Mouse (Mus musculus): ENCODE data around the gene Sash3. TPM values are rescaled to one million over a fixed set of nuclear protein-coding genes. Genes with fewer than 3 reads are reported as not detected.

Gene Sash3
- total and polyA plus RNA-seq, 3 experiments = 0.31 to 1.2 TPM; not detected in 1

GRCm38 (mm10) chrX:48141481-48141880 lies 4.8 kb upstream of the Sash3 start:
- Histone ChIP-seq H3K36me3 (ENCODE audit: control insufficient read depth in 1 of 2, insufficient read depth in 2 of 2, low read length in 2 of 2) (peaks cover 0 to 23% of the 10 kb centered on the region in 2 experiments; a peak in 2 of 4 replicates), H3K9ac (ENCODE audit: control insufficient read depth, low read depth, low read length, poor library complexity, severe bottlenecking) (peak overlapping the region; percentile 53; the same call in 1 of the 2 replicates), H3K27me3 (ENCODE audit: control insufficient read depth in 1 of 2, insufficient read depth in 2 of 2, low read length in 2 of 2) (no peaks in the 10 kb centered on the region), H3K9me3 (replicated peaks; ENCODE audit: insufficient read depth, low read length) (no peaks in the 10 kb centered on the region), H3K27ac (ENCODE audit: control insufficient read depth, low read depth, low read length) (peak overlapping the region; percentile 91), H3K4me1 (ENCODE audit: control insufficient read depth in 1 of 2, insufficient read depth in 2 of 2, low read length in 2 of 2) (peaks cover 12 to 35% of the 10 kb centered on the region in 2 experiments), H3K4me3 (ENCODE audit: control insufficient read depth in 1 of 2, insufficient read depth in 1 of 2, low read depth in 2 of 2, low read length in 2 of 2) (peak overlapping the region in 1 of 2 experiments; percentile 27; a peak in 3 of 4 replicates), H3K79me2 (ENCODE audit: control insufficient read depth, insufficient read depth, low read length, poor library complexity) (no peaks in the 10 kb centered on the region)
- peak; percentile 70 for DNase-seq (ENCODE audit: low read depth, low spot score)
- TF ChIP-seq ZMIZ1 (IDR thresholded peaks at IDR 0.05; ENCODE audit: low read depth, low read length) = no peak
- TF ChIP-seq TBP (IDR thresholded peaks at IDR 0.05; ENCODE audit: low read depth, low read length) = no peak
- TF ChIP-seq MAZ (IDR thresholded peaks at IDR 0.05; ENCODE audit: low read depth, low read length) = no peak
- TF ChIP-seq MXI1 (IDR thresholded peaks at IDR 0.05; ENCODE audit: low read depth, low read length) = peak; percentile 89
- TF ChIP-seq HCFC1 (IDR thresholded peaks at IDR 0.05; ENCODE audit: low read depth, low read length) = no peak
- TF ChIP-seq CHD1 (IDR thresholded peaks at IDR 0.05; ENCODE audit: low read depth, low read length) = no peak
- TF ChIP-seq GATA1 (IDR thresholded peaks at IDR 0.05; ENCODE audit: low read depth, low read length) = 0 out of 2 replicates have a peak, but pooled peaks have one; percentile 31
- no peak for TF ChIP-seq NRF1 (IDR thresholded peaks at IDR 0.05; ENCODE audit: insufficient read depth, low read depth, low read length, poor library complexity, severe bottlenecking)
- TF ChIP-seq USF1 (IDR thresholded peaks at IDR 0.05; ENCODE audit: low read depth, low read length) = peak; percentile 44; the same call in 1 of the 2 replicates
- TF ChIP-seq JUND (IDR thresholded peaks at IDR 0.05; ENCODE audit: low read depth, low read length) = no peak
- no peak for TF ChIP-seq MAFK (IDR thresholded peaks at IDR 0.05; ENCODE audit: borderline replicate concordance, low read depth, low read length)
- no peak for TF ChIP-seq ZC3H11A (IDR thresholded peaks at IDR 0.05; ENCODE audit: low read depth, low read length)
- no peak for TF ChIP-seq NELFE (IDR thresholded peaks at IDR 0.05; ENCODE audit: low read depth, low read length)
- no peak for TF ChIP-seq E2F4 (IDR thresholded peaks at IDR 0.05; ENCODE audit: borderline replicate concordance, low read depth, low read length)
- TF ChIP-seq USF2 (IDR thresholded peaks at IDR 0.05; ENCODE audit: borderline replicate concordance in 1 of 2, insufficient read depth in 1 of 2, low read depth in 1 of 2, low read length in 2 of 2) = no peak
- TF ChIP-seq CTCF (IDR thresholded peaks at IDR 0.05 in 2 of 3, conservative IDR thresholded peaks at IDR 0.05 in 1 of 3; ENCODE audit: control insufficient read depth in 1 of 3, insufficient read depth in 1 of 3, low read depth in 2 of 3, low read length in 3 of 3, poor library complexity in 1 of 3, severe bottlenecking in 1 of 3) = no peak
- TF ChIP-seq ETS1 (IDR thresholded peaks at IDR 0.05; ENCODE audit: low read depth, low read length) = peak; percentile 88
- TF ChIP-seq SMC3 (IDR thresholded peaks at IDR 0.05; ENCODE audit: low read depth, low read length) = no peak
- TF ChIP-seq MEF2A (IDR thresholded peaks at IDR 0.05; ENCODE audit: extremely low read depth, insufficient replicate concordance, low read depth, low read length, poor library complexity, severe bottlenecking) = no peak
- TF ChIP-seq EP300 (IDR thresholded peaks at IDR 0.05; ENCODE audit: low read depth in 1 of 2, low read length in 2 of 2) = peak in 1 of 2 experiments; percentile 56; a peak in 2 of 4 replicates
- no peak for TF ChIP-seq POLR2AphosphoS5 (IDR thresholded peaks at IDR 0.05; ENCODE audit: borderline replicate concordance, low read depth, low read length)
- no peak for TF ChIP-seq ELF1 (IDR thresholded peaks at IDR 0.05; ENCODE audit: low read depth, low read length)
- no peak for TF ChIP-seq RAD21 (IDR thresholded peaks at IDR 0.05; ENCODE audit: low read depth, low read length)
- TF ChIP-seq ZKSCAN1 (IDR thresholded peaks at IDR 0.05; ENCODE audit: low read depth, low read length) = no peak
- TF ChIP-seq RCOR1 (IDR thresholded peaks at IDR 0.05; ENCODE audit: low read depth, low read length) = 0 out of 2 replicates have a peak, but pooled peaks have one; percentile 16
- no peak for TF ChIP-seq UBTF (IDR thresholded peaks at IDR 0.05; ENCODE audit: borderline replicate concordance, insufficient read depth, low read depth, low read length)
- peak; percentile 73 for TF ChIP-seq MAX (IDR thresholded peaks at IDR 0.05; ENCODE audit: low read length)
- no peak for TF ChIP-seq KAT2A (conservative IDR thresholded peaks at IDR 0.05; ENCODE audit: low read depth, low read length)
- TF ChIP-seq TCF12 (IDR thresholded peaks at IDR 0.05; ENCODE audit: low read depth, low read length) = peak; percentile 81
- no peak for TF ChIP-seq GABPA (IDR thresholded peaks at IDR 0.05; ENCODE audit: low read depth, low read length)
- no peak for TF ChIP-seq POLR2AphosphoS2 (IDR thresholded peaks at IDR 0.05; ENCODE audit: low read length)
- TF ChIP-seq TAL1 (IDR thresholded peaks at IDR 0.05; ENCODE audit: low read length) = no peak
- peak; percentile 75 for TF ChIP-seq SIN3A (IDR thresholded peaks at IDR 0.05; ENCODE audit: low read length)
- TF ChIP-seq MYB (IDR thresholded peaks at IDR 0.05; ENCODE audit: low read depth, low read length) = no peak
- no peak for TF ChIP-seq POLR2A (IDR thresholded peaks at IDR 0.05; ENCODE audit: control insufficient read depth in 1 of 2, insufficient read depth in 1 of 2, low read depth in 1 of 2, low read length in 2 of 2, poor library complexity in 1 of 2)
- no peak for TF ChIP-seq ZNF384 (IDR thresholded peaks at IDR 0.05; ENCODE audit: low read depth, low read length)
- no peak for TF ChIP-seq CHD2 (IDR thresholded peaks at IDR 0.05; ENCODE audit: low read length)
- TF ChIP-seq MYC (IDR thresholded peaks at IDR 0.05; ENCODE audit: low read depth, low read length) = 0 out of 2 replicates have a peak, but pooled peaks have one; percentile 44
